Mouse (Mus musculus): Measurements from ENCODE around the gene Trim72. TPM values are rescaled to one million over a fixed set of nuclear protein-coding genes. Genes with fewer than 3 reads are reported as not detected.

Trim72 gene
- total RNA-seq (2021) = under 1 TPM; 0.21 to 0.25 TPM

GRCm38 (mm10) chr7:128003688-128004087, at the start of gene Trim72:
Gene Trim72, plus strand, starts transcription at chr7:128003949.
- no peak for DNase-seq (ENCODE audit: extremely low spot score in 1 of 2, low spot score in 1 of 2)

GRCm38 (mm10) chr7:127959364-127959763, 44.4 kb upstream of the Trim72 start:
- no peak for DNase-seq (ENCODE audit: extremely low spot score in 1 of 2, low spot score in 1 of 2)

- DNase-seq (ENCODE audit: extremely low spot score in 1 of 2, low spot score in 1 of 2) = no peak
These were observed 37.3 kb upstream of the Trim72 start for GRCm38 (mm10) chr7:127966371-127966918.

- DNase-seq (ENCODE audit: extremely low spot score in 1 of 2, low spot score in 1 of 2) = peak; percentile 98 to 100
These were observed 36.5 kb upstream of the Trim72 start, which contains the start of gene Fus for GRCm38 (mm10) chr7:127967004-127967921. Gene Fus, plus strand, starts transcription at chr7:127967457.

GRCm38 (mm10) chr7:127967922-127968828, 35.6 kb upstream of the Trim72 start:
- peak; percentile 52 to 59 for DNase-seq (ENCODE audit: extremely low spot score in 1 of 2, low spot score in 1 of 2)

- no peak for DNase-seq (ENCODE audit: extremely low spot score in 1 of 2, low spot score in 1 of 2)
These were observed 29.3 kb upstream of the Trim72 start for GRCm38 (mm10) chr7:127974413-127974930.

GRCm38 (mm10) chr7:127978856-127979255, 24.9 kb upstream of the Trim72 start:
- no peak for DNase-seq (ENCODE audit: extremely low spot score in 1 of 2, low spot score in 1 of 2)

- no peak for DNase-seq (ENCODE audit: extremely low spot score in 1 of 2, low spot score in 1 of 2)
These were observed 23.1 kb upstream of the Trim72 start for GRCm38 (mm10) chr7:127980606-127981005.

GRCm38 (mm10) chr7:127988904-127989303, 14.8 kb upstream of the Trim72 start:
- no peak for DNase-seq (ENCODE audit: extremely low spot score in 1 of 2, low spot score in 1 of 2)

GRCm38 (mm10) chr7:127991643-127992487, 11.9 kb upstream of the Trim72 start:
- peak; percentile 48 to 81 for DNase-seq (ENCODE audit: extremely low spot score in 1 of 2, low spot score in 1 of 2)

GRCm38 (mm10) chr7:127992488-127993340, 11.0 kb upstream of the Trim72 start:
- no peak for DNase-seq (ENCODE audit: extremely low spot score in 1 of 2, low spot score in 1 of 2)

- no peak for DNase-seq (ENCODE audit: extremely low spot score in 1 of 2, low spot score in 1 of 2)
These were observed 10.3 kb upstream of the Trim72 start, which contains the start of gene Pycard for GRCm38 (mm10) chr7:127993341-127993977. Gene Pycard, minus strand, starts transcription at chr7:127993867.

- no peak for DNase-seq (ENCODE audit: extremely low spot score in 1 of 2, low spot score in 1 of 2)
These were observed 4.3 kb upstream of the Trim72 start for GRCm38 (mm10) chr7:127999436-127999835.

- DNase-seq (ENCODE audit: extremely low spot score in 1 of 2, low spot score in 1 of 2) = no peak
These were observed 3.4 kb upstream of the Trim72 start for GRCm38 (mm10) chr7:128000068-128000950.

- DNase-seq (ENCODE audit: extremely low spot score in 1 of 2, low spot score in 1 of 2) = no peak
These were observed 651 bp upstream of the Trim72 start for GRCm38 (mm10) chr7:128003098-128003497.

GRCm38 (mm10) chr7:128004150-128004486, 369 bp downstream of the Trim72 start:
- DNase-seq (ENCODE audit: extremely low spot score in 1 of 2, low spot score in 1 of 2) = no peak
